Mouse (Mus musculus) liver, embryonic 15.5 days (tissue): ENCODE measurements around the gene Nckap5. TPM values are rescaled to one million over a fixed set of nuclear protein-coding genes. Genes with fewer than 3 reads are reported as not detected.

Source experiments
- ATAC-seq: fragments of 200-750 bp; cut with Nextera tagmentation; 2 replicates; pipeline ENCODE4 v1.8.0; 2017; ENCODE audit warnings: moderate number of reproducible peaks, mild to moderate bottlenecking, moderate library complexity; ENCODE audit not compliant: insufficient read depth
- H3K27ac ChIP-seq: fragments of 300-500 bp; sonication (generic); replicated peaks from 2 replicates; pipeline ENCODE4 v1.5.1; 2015; ENCODE audit warnings: mild to moderate bottlenecking, inconsistent platforms
- H3K27me3 ChIP-seq: fragments of 300-500 bp; sonication (generic); 2 replicates; pipeline ENCODE4 v1.6.1; 2015; ENCODE audit warnings: mild to moderate bottlenecking, inconsistent platforms
- H3K36me3 ChIP-seq: fragments of 300-500 bp; sonication (generic); replicated peaks from 2 replicates; pipeline ENCODE4 v1.6.1; 2015; ENCODE audit warnings: moderate library complexity, mild to moderate bottlenecking, inconsistent platforms
- H3K4me1 ChIP-seq: fragments of 300-500 bp; sonication (generic); replicated peaks from 2 replicates; pipeline ENCODE4 v1.6.1; 2015; ENCODE audit warnings: inconsistent platforms
- H3K4me2 ChIP-seq: fragments of 300-500 bp; sonication (generic); 2 replicates; pipeline ENCODE4 v1.6.1; 2015; ENCODE audit warnings: moderate library complexity, mild to moderate bottlenecking, inconsistent platforms
- H3K4me3 ChIP-seq: fragments of 300-500 bp; sonication (generic); replicated peaks from 2 replicates; pipeline ENCODE4 v1.5.1; 2015; ENCODE audit warnings: mild to moderate bottlenecking, inconsistent platforms
- H3K9ac ChIP-seq: fragments of 300-500 bp; sonication (generic); 2 replicates; pipeline ENCODE4 v1.6.1; 2015; ENCODE audit warnings: moderate library complexity, mild to moderate bottlenecking, inconsistent platforms
- H3K9me3 ChIP-seq: fragments of 300-500 bp; sonication (generic); replicated peaks from 2 replicates; pipeline ENCODE4 v1.6.1; 2016; ENCODE audit warnings: inconsistent platforms
- WGBS: fragments of 180-500 bp; shearing (Covaris S2); methylation state at CpG from one replicate; pipeline ENCODE4 v1.1.7; 2015; ENCODE audit warnings: mixed read lengths; ENCODE audit not compliant: insufficient replicate concordance; 5-methylcytosine and 5-hydroxymethylcytosine counted together
- polyA plus RNA-seq: library from polyadenylated mRNA; unstranded; fragments of >200 nt; fragmentation: Nextera tagmentation; extraction: Ambion mirVana; gene quantifications from 2 replicates; pipeline ENCODE4 v1.2.1, GENCODE M21; 2015

Nckap5 gene
- polyA plus RNA-seq, 1 experiment from 2014 or later: 0.99 TPM

DNA sequence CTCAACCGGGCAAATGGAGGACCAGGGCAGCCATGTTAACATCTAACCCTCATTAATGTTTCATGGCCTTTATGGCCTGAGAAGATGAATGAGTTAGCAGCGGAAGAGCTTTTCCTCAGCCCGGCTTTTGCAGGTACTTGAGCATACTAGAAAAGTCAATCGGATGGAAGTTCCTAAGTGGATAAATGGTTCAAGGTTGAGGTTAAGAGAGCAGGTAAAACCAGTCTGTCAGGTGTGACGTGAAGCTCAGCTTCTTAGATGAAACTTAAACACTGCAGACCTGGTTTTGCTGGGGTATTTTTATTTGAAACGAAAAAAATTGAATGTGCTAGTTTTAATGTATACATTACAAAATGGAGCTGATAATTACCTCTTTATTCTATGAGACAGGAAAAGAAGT lies 671.3 kb downstream of the Nckap5 start:
- no peaks in the 10 kb centered on the region for H3K36me3 ChIP-seq
- ATAC-seq: no peak
- H3K4me1 ChIP-seq: no peaks in the 10 kb centered on the region
- no peaks in the 10 kb centered on the region for H3K9me3 ChIP-seq
- H3K4me2 ChIP-seq: no peak overlapping the region
- 66% methylated on average over 6 of the region's 6 CpGs for WGBS
- H3K27ac ChIP-seq: no peak overlapping the region
- H3K4me3 ChIP-seq: no peak overlapping the region
- H3K9ac ChIP-seq: no peak overlapping the region
- no peaks in the 10 kb centered on the region for H3K27me3 ChIP-seq

DNA sequence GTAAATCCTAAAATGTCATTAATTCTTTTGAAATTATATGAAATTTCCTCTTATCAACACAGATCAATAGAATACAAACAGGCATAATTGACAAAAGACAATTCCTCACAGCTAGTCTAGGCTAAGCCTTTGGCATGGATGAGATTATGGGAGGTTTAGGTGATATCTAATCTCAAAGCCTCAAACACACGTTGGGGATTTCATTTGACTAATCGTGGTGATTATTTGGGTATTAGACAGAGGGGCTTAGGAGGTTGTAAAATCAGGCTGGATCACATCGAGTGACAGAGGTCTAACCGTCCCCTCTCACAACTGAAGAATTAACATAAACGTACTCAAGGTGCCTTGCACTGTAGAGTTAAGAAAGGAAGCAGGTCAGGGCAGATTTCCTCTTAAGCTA lies 674.8 kb downstream of the Nckap5 start:
- no peak overlapping the region for H3K9ac ChIP-seq
- H3K27ac ChIP-seq: no peak overlapping the region
- H3K4me3 ChIP-seq: no peak overlapping the region
- no peaks in the 10 kb centered on the region for H3K36me3 ChIP-seq
- 38% methylated on average over 5 of the region's 5 CpGs for WGBS
- H3K4me1 ChIP-seq: no peaks in the 10 kb centered on the region
- no peaks in the 10 kb centered on the region for H3K27me3 ChIP-seq
- ATAC-seq: no peak
- no peak overlapping the region for H3K4me2 ChIP-seq
- no peaks in the 10 kb centered on the region for H3K9me3 ChIP-seq

DNA sequence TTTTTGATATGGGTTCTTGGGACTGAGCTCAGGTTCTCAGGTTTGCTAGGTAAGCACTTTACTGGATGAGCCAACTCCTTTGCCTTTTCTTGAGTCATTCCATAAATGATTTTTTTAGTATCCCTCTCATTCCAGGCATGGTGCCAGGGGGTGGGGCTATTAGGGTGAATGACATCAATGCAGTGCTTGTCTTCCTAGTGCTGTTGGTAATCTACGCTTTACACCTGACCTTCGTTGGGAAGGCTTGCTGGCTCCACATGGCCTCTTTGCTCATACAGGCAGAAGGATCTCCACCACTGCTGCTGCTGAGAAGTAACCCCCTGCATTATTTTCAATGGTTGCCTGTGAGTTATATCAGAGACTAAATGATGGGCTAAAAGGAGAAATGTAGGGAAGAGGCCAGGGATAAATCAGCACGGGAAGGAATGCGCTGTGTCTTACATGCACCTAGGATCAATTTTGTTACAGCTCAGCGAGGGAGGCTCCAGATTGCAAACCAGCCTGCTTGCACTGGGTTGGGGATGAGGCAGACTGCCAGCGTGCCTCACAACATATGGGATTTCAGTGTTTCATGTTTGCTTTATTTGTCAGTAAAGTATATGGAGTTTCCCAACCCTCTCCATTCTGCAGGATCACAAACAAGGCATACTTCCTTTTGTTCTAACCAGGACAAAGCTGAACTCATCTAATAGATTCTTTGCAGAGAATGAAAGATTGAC lies 676.9 kb downstream of the Nckap5 start:
- Histone ChIP-seq H3K27ac (no peak overlapping the region), H3K4me3 (no peak overlapping the region), H3K9me3 (no peaks in the 10 kb centered on the region), H3K4me1 (no peaks in the 10 kb centered on the region), H3K27me3 (no peaks in the 10 kb centered on the region), H3K36me3 (no peaks in the 10 kb centered on the region), H3K9ac (no peak overlapping the region), H3K4me2 (no peak overlapping the region)
- ATAC-seq: no peak
- WGBS: 62% methylated on average over 6 of the region's 6 CpGs

DNA sequence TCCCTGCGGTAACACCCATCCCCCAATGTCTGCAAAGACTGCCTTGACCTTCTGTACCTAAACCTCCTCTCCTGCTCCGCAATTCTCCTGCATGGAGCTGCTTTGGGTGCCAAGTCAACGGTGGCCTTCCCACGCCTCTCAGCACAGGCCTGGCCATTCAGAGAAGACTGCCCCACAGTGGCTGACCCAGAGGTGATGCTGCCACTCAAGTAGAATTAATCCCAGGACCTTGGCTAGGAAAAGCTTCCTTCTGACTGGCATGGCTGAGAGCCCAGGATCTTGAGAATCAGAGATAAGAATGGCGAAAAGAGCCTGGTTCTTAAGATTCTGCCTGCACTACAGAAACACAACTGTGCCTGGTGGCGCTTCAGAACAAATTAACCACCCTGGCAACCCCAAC lies 678.4 kb downstream of the Nckap5 start:
- no peak for ATAC-seq
- Histone ChIP-seq H3K4me2 (no peak overlapping the region), H3K27me3 (no peaks in the 10 kb centered on the region), H3K4me3 (no peak overlapping the region), H3K36me3 (no peaks in the 10 kb centered on the region), H3K4me1 (no peaks in the 10 kb centered on the region), H3K27ac (no peak overlapping the region), H3K9me3 (no peaks in the 10 kb centered on the region), H3K9ac (no peak overlapping the region)
- WGBS: 65% methylated on average over 6 of the region's 6 CpGs

DNA sequence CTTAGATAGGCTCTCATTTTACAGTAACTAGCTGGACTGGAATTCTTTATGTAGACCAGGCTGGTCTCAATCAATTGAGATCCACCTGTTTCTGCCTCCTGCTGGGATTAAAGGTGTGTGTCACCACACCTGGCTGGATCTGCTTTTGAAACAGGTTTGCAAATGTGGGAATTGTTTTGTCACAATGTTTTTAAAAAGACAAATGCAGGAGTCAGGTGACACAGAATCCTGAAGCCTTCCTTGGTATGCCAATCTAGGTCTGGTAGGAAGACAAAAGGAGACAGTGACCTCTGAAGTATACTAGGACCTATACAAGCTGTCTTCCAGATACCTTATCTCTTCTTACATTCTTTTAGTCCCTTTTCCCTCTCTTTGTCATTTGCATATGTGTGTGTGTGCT lies 680.6 kb downstream of the Nckap5 start:
- no peaks in the 10 kb centered on the region for H3K9me3 ChIP-seq
- H3K27ac ChIP-seq: no peak overlapping the region
- H3K4me1 ChIP-seq: no peaks in the 10 kb centered on the region
- H3K4me3 ChIP-seq: no peak overlapping the region
- H3K4me2 ChIP-seq: no peak overlapping the region
- H3K27me3 ChIP-seq: no peaks in the 10 kb centered on the region
- ATAC-seq: no peak
- H3K36me3 ChIP-seq: no peaks in the 10 kb centered on the region
- no peak overlapping the region for H3K9ac ChIP-seq

DNA sequence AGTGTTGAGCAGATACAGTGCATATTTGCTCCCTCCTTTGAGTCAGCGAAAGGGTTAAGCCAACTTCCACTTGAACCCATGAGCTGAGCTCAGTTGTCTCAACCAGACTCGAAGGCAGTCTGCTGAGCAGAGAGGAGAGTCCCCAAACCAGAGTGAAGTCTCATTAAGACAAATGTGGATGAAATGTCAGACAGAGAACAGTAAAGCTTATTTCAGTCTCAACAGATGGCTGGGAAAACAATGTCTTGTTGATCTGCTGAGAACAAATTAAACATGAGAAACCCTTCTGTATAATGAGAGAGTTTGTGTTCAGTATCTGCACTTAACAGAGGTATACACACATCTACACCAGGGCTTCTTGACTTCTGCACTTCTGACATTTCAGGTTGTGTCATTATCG lies 694.9 kb downstream of the Nckap5 start:
- Histone ChIP-seq H3K9ac (no peak overlapping the region), H3K4me2 (no peak overlapping the region), H3K27ac (no peak overlapping the region), H3K4me1 (no peaks in the 10 kb centered on the region), H3K4me3 (no peak overlapping the region), H3K9me3 (no peaks in the 10 kb centered on the region), H3K36me3 (no peaks in the 10 kb centered on the region), H3K27me3 (no peaks in the 10 kb centered on the region)
- ATAC-seq: no peak
- WGBS: 62% methylated on average over 3 of the region's 3 CpGs

DNA sequence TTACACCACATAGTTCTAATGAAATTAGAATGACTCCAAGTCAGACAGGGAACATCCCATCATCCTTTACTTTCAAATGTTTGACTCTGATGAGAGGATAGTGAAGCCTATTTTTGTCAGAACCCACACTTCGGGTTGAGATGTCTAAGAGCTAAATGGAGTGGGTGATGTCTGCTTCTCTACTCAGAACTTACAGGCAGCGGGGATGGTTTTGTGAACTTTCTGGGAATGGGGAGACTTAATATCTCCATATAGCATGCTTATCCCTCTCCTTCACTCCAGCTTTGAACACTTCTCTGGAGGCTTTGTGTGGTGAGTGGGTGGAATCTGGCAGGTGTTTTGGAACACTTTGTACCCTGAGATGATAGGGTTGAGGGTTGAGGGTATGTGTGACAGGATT lies 698.3 kb downstream of the Nckap5 start:
- no peak overlapping the region for H3K9ac ChIP-seq
- ATAC-seq: no peak
- no peak overlapping the region for H3K4me3 ChIP-seq
- no peaks in the 10 kb centered on the region for H3K9me3 ChIP-seq
- H3K27ac ChIP-seq: no peak overlapping the region
- 71% methylated on average over 2 of the region's 2 CpGs for WGBS
- H3K27me3 ChIP-seq: no peaks in the 10 kb centered on the region
- no peaks in the 10 kb centered on the region for H3K36me3 ChIP-seq
- H3K4me2 ChIP-seq: no peak overlapping the region
- no peaks in the 10 kb centered on the region for H3K4me1 ChIP-seq

DNA sequence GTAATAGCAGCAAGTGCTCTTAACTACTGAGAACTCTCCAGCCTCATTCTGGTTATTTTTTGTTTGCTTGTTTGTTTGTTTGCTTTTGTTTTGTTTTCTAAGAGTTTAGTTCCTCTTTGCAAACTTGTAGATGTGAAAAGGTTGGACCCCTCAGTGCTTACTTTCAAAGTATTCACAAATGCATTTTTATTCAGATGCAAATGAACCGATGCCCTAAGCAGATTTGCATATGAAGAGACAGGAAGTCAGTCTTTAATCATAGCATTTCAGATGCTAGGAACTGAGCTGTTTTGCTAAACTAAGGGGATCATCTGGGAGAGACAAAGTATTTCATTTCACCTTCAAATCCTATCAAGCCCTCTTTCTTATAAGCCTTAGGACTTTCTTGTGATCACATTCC lies 701.5 kb downstream of the Nckap5 start:
- Histone ChIP-seq H3K36me3 (no peaks in the 10 kb centered on the region), H3K9me3 (no peaks in the 10 kb centered on the region), H3K27me3 (no peaks in the 10 kb centered on the region), H3K4me1 (no peaks in the 10 kb centered on the region), H3K4me2 (no peak overlapping the region), H3K9ac (no peak overlapping the region), H3K27ac (no peak overlapping the region), H3K4me3 (no peak overlapping the region)
- 49% methylated on average over 1 of the region's 1 CpGs for WGBS
- no peak for ATAC-seq

DNA sequence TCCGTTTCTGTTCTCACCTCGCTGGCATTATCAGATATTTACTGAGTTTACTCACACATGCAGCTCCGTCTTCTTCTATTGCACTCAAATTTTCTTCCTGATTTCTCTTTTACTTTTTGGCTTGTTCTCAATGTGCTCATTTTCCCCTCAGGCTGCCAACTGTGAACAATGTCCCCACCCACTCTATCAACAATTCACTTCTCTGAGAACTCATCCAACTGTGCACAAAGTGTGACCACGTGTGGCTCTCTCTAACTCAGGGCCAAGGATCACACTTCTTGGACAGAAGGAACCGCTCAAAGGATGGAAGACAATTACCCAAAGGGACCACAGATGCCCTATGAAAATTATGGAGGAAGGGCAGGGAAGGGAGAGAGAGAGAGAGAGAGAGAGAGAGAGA lies 707.5 kb downstream of the Nckap5 start:
- no peaks in the 10 kb centered on the region for H3K36me3 ChIP-seq
- no peak overlapping the region for H3K9ac ChIP-seq
- H3K4me1 ChIP-seq: no peaks in the 10 kb centered on the region
- H3K27ac ChIP-seq: no peak overlapping the region
- no peak for ATAC-seq
- H3K4me3 ChIP-seq: no peak overlapping the region
- H3K4me2 ChIP-seq: no peak overlapping the region
- H3K9me3 ChIP-seq: no peaks in the 10 kb centered on the region
- no peaks in the 10 kb centered on the region for H3K27me3 ChIP-seq
- WGBS: 52% methylated on average over 5 of the region's 5 CpGs

DNA sequence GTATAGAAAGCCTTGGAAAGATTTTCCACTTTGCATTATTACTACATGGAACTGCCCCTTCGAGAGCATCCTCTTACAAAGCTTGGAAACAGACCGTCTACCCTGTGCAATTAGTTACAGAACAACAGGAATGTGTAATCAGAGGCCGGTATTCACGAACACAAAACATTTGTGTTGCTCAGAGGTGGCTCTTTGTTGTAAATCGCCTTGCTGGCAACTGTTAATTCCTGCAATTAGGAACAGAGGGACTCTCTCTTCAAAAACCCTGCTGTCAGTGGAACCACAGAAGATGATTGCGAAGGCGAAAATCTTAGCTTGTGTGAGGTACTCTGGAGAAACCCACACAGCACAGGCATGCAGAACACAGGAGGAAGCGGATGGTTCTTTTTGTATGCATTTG lies 710.1 kb downstream of the Nckap5 start:
- Histone ChIP-seq H3K9me3 (no peaks in the 10 kb centered on the region), H3K4me1 (no peaks in the 10 kb centered on the region), H3K36me3 (no peaks in the 10 kb centered on the region), H3K4me3 (no peak overlapping the region), H3K27ac (no peak overlapping the region), H3K9ac (no peak overlapping the region), H3K27me3 (no peaks in the 10 kb centered on the region), H3K4me2 (no peak overlapping the region)
- no peak for ATAC-seq
- WGBS: 59% methylated on average over 8 of the region's 8 CpGs

DNA sequence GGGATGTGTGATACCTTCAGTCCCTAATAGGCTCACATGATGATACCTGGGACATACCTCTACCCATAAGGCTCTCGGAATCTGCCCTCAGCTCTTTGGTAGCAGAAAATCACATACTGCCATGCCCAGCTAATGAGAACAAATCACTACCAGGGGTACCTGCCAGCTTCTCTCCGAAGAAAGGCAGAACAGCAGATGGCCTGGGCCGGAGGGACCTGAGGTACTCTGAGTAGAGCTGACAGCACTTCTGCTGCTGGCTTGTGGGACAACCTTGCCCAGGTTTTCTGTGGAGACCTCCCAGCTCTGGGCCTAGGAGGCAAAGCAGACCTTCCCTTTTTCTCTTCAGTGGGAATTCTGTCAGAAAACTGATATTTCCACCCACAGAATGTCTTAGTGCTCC lies 714.6 kb downstream of the Nckap5 start:
- ATAC-seq: no peak
- Histone ChIP-seq H3K9me3 (no peaks in the 10 kb centered on the region), H3K36me3 (no peaks in the 10 kb centered on the region), H3K4me2 (no peak overlapping the region), H3K4me3 (no peak overlapping the region), H3K27ac (no peak overlapping the region), H3K9ac (no peak overlapping the region), H3K4me1 (no peaks in the 10 kb centered on the region), H3K27me3 (no peaks in the 10 kb centered on the region)
- WGBS: 66% methylated on average over 3 of the region's 3 CpGs

DNA sequence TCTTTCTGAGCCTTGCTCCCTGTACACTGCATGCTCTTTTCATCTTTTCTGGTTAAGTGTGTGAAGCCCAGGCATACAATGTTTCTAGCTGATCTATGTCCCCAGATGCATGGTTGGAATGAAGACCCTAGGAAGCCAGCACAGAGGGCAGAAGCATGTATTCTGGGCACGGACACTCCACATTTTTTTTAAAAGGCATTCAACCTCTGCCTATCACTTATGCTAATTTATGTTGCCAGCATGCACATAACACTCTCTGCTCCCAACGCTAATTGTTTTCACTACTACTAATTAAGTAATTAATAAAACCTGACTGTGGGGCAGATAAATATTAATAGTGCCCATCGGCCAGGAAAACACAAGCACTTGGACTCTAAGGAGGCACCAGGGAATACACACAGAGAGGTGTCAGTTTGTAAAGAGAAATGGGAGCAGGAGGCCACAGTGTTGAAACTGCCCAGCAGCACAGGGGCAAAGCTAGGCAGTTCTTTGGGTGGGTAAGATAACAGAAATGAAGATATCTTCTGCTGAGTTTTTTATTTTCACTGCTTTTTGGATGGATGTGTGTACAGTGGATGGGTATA lies 724.8 kb downstream of the Nckap5 start:
- H3K4me2 ChIP-seq: no peak overlapping the region
- H3K27me3 ChIP-seq: no peaks in the 10 kb centered on the region
- H3K36me3 ChIP-seq: no peaks in the 10 kb centered on the region
- H3K27ac ChIP-seq: no peak overlapping the region
- no peaks in the 10 kb centered on the region for H3K9me3 ChIP-seq
- ATAC-seq: no peak
- H3K4me1 ChIP-seq: no peaks in the 10 kb centered on the region
- 71% methylated on average over 3 of the region's 3 CpGs for WGBS
- no peak overlapping the region for H3K9ac ChIP-seq
- no peak overlapping the region for H3K4me3 ChIP-seq
